Comparison of ENCODE assay signal across 31 mouse cellular contexts in genomic region chr2:158512528-158512927, GRCm38 (mm10). TPM values are rescaled to one million over a fixed set of nuclear protein-coding genes. Genes with fewer than 3 reads are reported as not detected.
DNase-seq lines count a peak whose midpoint lies in the region; ATAC-seq and TF ChIP-seq lines count a peak whose summit lies in the region.
"Had no signal": no experiment of that assay in that cellular context is flagged by ENCODE, and none has a peak within 500 bp of the region (broad histone marks: within the 10 kb centered on the region; RNA-seq: fewer than 3 reads in every experiment).

Gene Arhgap40, plus strand, starts transcription at chr2:158512796.

- no peak within 1 kb of the TSS for H3K4me3 ChIP-seq in kidney, postnatal 0 days (replicated peaks; ENCODE audit: low read depth, low read length)
- H3K4me3 ChIP-seq in kidney, embryonic 14.5 days (ENCODE audit: low read length): no peak within 1 kb of the TSS
- H3K4me3 ChIP-seq in stomach, embryonic 15.5 days (replicated peaks): no peak within 1 kb of the TSS
- H3K4me3 ChIP-seq: embryonic facial prominence, embryonic 13.5 days; heart, adult 2 months; heart, embryonic 13.5 days; hindbrain, embryonic 12.5 days; limb, embryonic 10.5 days; liver, embryonic 15.5 days; megakaryocyte, embryonic 14.5 days; neural tube, embryonic 12.5 days had no signal

- TF ChIP-seq CTCF in kidney, postnatal 0 days (IDR thresholded peaks at IDR 0.05; ENCODE audit: low read depth): no peak

- no peak for DNase-seq in kidney, postnatal 0 days (ENCODE audit: low spot score)
- peak; percentile 41 for DNase-seq in testis, postnatal 10 days (ENCODE audit: low spot score)
- no peak for DNase-seq in testis, postnatal 14 days (ENCODE audit: low spot score)
- DNase-seq in urinary bladder, postnatal 36 days (ENCODE audit: low spot score in 2 of 2): peak; percentile 42 to 64
- DNase-seq in layer of hippocampus, adult 9-10 months (ENCODE audit: low spot score): no peak
- DNase-seq: B cell, adult 2 months; cerebellum, adult 2 months; cerebellum, postnatal 25 days; forebrain, postnatal 0 days; gastrocnemius, postnatal 14 days; heart, adult 2 months; heart, postnatal 14 days; kidney, adult 2 months; kidney, postnatal 14 days; liver; lung, postnatal 10 days; midbrain, embryonic 14.5 days; retina, postnatal 1 day; thymus, postnatal 25 days had no signal

- no peak within 1 kb of the TSS for H3K27ac ChIP-seq in kidney, postnatal 0 days
- no peak within 1 kb of the TSS for H3K27ac ChIP-seq in kidney, embryonic 14.5 days (ENCODE audit: low read depth, low read length)
- H3K27ac ChIP-seq in stomach, embryonic 15.5 days: no peak within 1 kb of the TSS
- H3K27ac ChIP-seq: embryonic facial prominence, embryonic 13.5 days; heart, adult 2 months; heart, embryonic 13.5 days; hindbrain, embryonic 12.5 days; limb, embryonic 10.5 days; liver, embryonic 15.5 days; neural tube, embryonic 12.5 days had no signal

- H3K36me3 ChIP-seq in kidney, postnatal 0 days (ENCODE audit: insufficient read depth, low read length): no peaks in the 10 kb centered on the region
- H3K36me3 ChIP-seq in kidney, embryonic 14.5 days (ENCODE audit: control insufficient read depth, insufficient read depth, low read length): no peaks in the 10 kb centered on the region
- no peaks in the 10 kb centered on the region for H3K36me3 ChIP-seq in stomach, embryonic 15.5 days
- H3K36me3 ChIP-seq: embryonic facial prominence, embryonic 13.5 days; G1E; heart, embryonic 13.5 days; hindbrain, embryonic 12.5 days; limb, embryonic 10.5 days; liver, embryonic 15.5 days; neural tube, embryonic 12.5 days had no signal

- 0 out of 2 replicates have a peak, but pooled peaks have one; percentile 43 for ATAC-seq in kidney, postnatal 0 days (replicated peaks; ENCODE audit: low FRiP score, low read depth)
- ATAC-seq in kidney, embryonic 14.5 days (ENCODE audit: low FRiP score, low TSS enrichment): no peak
- ATAC-seq in stomach, embryonic 15.5 days (ENCODE audit: insufficient read depth, low FRiP score, low read depth): peak; percentile 75
- ATAC-seq: forebrain, postnatal 0 days; Patski had no signal

- WGBS in kidney, postnatal 0 days: 81% methylated on average over 10 of the region's 10 CpGs
- WGBS in kidney, embryonic 14.5 days: 78% methylated on average over 10 of the region's 10 CpGs
- WGBS in stomach, embryonic 15.5 days: 78% methylated on average over 10 of the region's 10 CpGs

- no peaks in the 10 kb centered on the region for H3K27me3 ChIP-seq in kidney, postnatal 0 days (ENCODE audit: insufficient read depth, low read length)
- H3K27me3 ChIP-seq in kidney, embryonic 14.5 days (ENCODE audit: control insufficient read depth, insufficient read depth, low read length): no peaks in the 10 kb centered on the region
- H3K27me3 ChIP-seq in stomach, embryonic 15.5 days (replicated peaks): no peaks in the 10 kb centered on the region
- H3K27me3 ChIP-seq: CH12.LX; embryonic facial prominence, embryonic 13.5 days; heart, embryonic 13.5 days; hindbrain, embryonic 12.5 days; liver, embryonic 15.5 days; neural tube, embryonic 12.5 days; Patski had no signal

- no peak within 1 kb of the TSS for H3K4me2 ChIP-seq in kidney, postnatal 0 days (ENCODE audit: low read length)
- H3K4me2 ChIP-seq in kidney, embryonic 14.5 days (replicated peaks; ENCODE audit: low read depth, low read length): no peak within 1 kb of the TSS
- H3K4me2 ChIP-seq in stomach, embryonic 15.5 days: no peak within 1 kb of the TSS
- H3K4me2 ChIP-seq: embryonic facial prominence, embryonic 13.5 days; heart, embryonic 13.5 days; hindbrain, embryonic 12.5 days; liver, embryonic 15.5 days; neural tube, embryonic 12.5 days had no signal

- no peaks in the 10 kb centered on the region for H3K9me3 ChIP-seq in kidney, postnatal 0 days (replicated peaks; ENCODE audit: low read length)
- H3K9me3 ChIP-seq in kidney, embryonic 14.5 days (ENCODE audit: control insufficient read depth, low read length): no peaks in the 10 kb centered on the region
- H3K9me3 ChIP-seq in stomach, embryonic 15.5 days: no peaks in the 10 kb centered on the region
- H3K9me3 ChIP-seq: embryonic facial prominence, embryonic 13.5 days; G1E; heart, embryonic 13.5 days; hindbrain, embryonic 12.5 days; limb, embryonic 10.5 days; liver, embryonic 15.5 days; neural tube, embryonic 12.5 days had no signal

- no peak within 1 kb of the TSS for H3K9ac ChIP-seq in kidney, postnatal 0 days (ENCODE audit: low read depth, low read length)
- H3K9ac ChIP-seq in kidney, embryonic 14.5 days (ENCODE audit: low read depth, low read length): no peak within 1 kb of the TSS
- no peak within 1 kb of the TSS for H3K9ac ChIP-seq in stomach, embryonic 15.5 days
- H3K9ac ChIP-seq: embryonic facial prominence, embryonic 13.5 days; forebrain, postnatal 0 days; heart, embryonic 13.5 days; hindbrain, embryonic 12.5 days; liver, embryonic 15.5 days; neural tube, embryonic 12.5 days had no signal

- H3K4me1 ChIP-seq in kidney, postnatal 0 days (replicated peaks; ENCODE audit: insufficient read depth, low read length): no peaks in the 10 kb centered on the region
- H3K4me1 ChIP-seq in kidney, embryonic 14.5 days (ENCODE audit: control insufficient read depth, insufficient read depth, low read length): 0 out of 2 replicates have a peak, but pooled peaks cover 5% of the 10 kb centered on the region
- H3K4me1 ChIP-seq in stomach, embryonic 15.5 days: no peaks in the 10 kb centered on the region
- H3K4me1 ChIP-seq: embryonic facial prominence, embryonic 13.5 days; hindbrain, embryonic 12.5 days; liver, embryonic 15.5 days; megakaryocyte, embryonic 14.5 days; neural tube, embryonic 12.5 days had no signal

RNA-seq across cellular contexts. Expression of gene Arhgap40, which starts in this region (rescaled TPM):
- polyA plus RNA-seq in kidney, postnatal 0 days (2015; fragmentation: Nextera tagmentation; extraction: Ambion mirVana): 0.74 and 0.89 TPM in 2 replicates
- polyA plus RNA-seq in kidney, embryonic 14.5 days (2014; fragmentation: Nextera tagmentation; extraction: Ambion mirVana): 0.24 TPM in 1 of 2 replicates, not detected in the other
- polyA plus RNA-seq in stomach, embryonic 15.5 days (2015; fragmentation: Nextera tagmentation; extraction: Ambion mirVana): 1.9 and 2.9 TPM in 2 replicates
- polyA plus RNA-seq: G1E; heart, embryonic 13.5 days; limb, embryonic 10.5 days had no signal

Comparison
In these comparisons a context has a peak if more than half of its experiments do, and no peak if none do; other contexts are left out.
1. DNase-seq: peak in testis, postnatal 10 days (single experiment) and urinary bladder, postnatal 36 days (2 of 2); none in kidney, postnatal 0 days (single experiment), testis, postnatal 14 days (single experiment) and layer of hippocampus, adult 9-10 months (single experiment).
2. Peak in ATAC-seq in kidney, postnatal 0 days; RNA of the gene not detected or under 1 TPM.